Mouse (Mus musculus): ENCODE measurements around the gene Dnajc4.

- no peak for TF ChIP-seq CTCF (IDR thresholded peaks at IDR 0.05; ENCODE audit: low read depth)
- TF ChIP-seq EP300 (IDR thresholded peaks at IDR 0.05; ENCODE audit: low read depth) = no peak
Measured at GRCm38 (mm10) chr19:6993011-6993770, 819 bp upstream of the Dnajc4 start.

Data from heart, postnatal 0 days (tissue).